Mouse (Mus musculus): ENCODE data around the gene Pdhx. TPM values are rescaled to one million over a fixed set of nuclear protein-coding genes. Genes with fewer than 3 reads are reported as not detected.

Pdhx gene
- polyA plus RNA-seq, 1 experiment from 2014 or later = 36.7 TPM

- Histone ChIP-seq H3K9ac (no peak overlapping the region), H3K4me2 (replicated peaks) (no peak overlapping the region), H3K27me3 (no peaks in the 10 kb centered on the region), H3K9me3 (replicated peaks) (no peaks in the 10 kb centered on the region), H3K36me3 (no peaks in the 10 kb centered on the region), H3K4me3 (replicated peaks) (no peak overlapping the region), H3K4me1 (no peaks in the 10 kb centered on the region), H3K27ac (replicated peaks) (no peak overlapping the region)
- WGBS = 73% methylated on average over 4 of the region's 4 CpGs
- no peak for ATAC-seq (ENCODE audit: insufficient number of reproducible peaks, low FRiP score, low TSS enrichment, low read depth)
These were observed 60.3 kb downstream of the Pdhx start for GRCm38 (mm10) chr2:103012782-103013575.

- Histone ChIP-seq H3K27ac (replicated peaks) (no peak overlapping the region), H3K9me3 (replicated peaks) (no peaks in the 10 kb centered on the region), H3K27me3 (no peaks in the 10 kb centered on the region), H3K36me3 (no peaks in the 10 kb centered on the region), H3K9ac (no peak overlapping the region), H3K4me3 (replicated peaks) (no peak overlapping the region), H3K4me1 (no peaks in the 10 kb centered on the region), H3K4me2 (replicated peaks) (no peak overlapping the region)
- WGBS = 83% methylated on average over 3 of the region's 3 CpGs
- ATAC-seq (ENCODE audit: insufficient number of reproducible peaks, low FRiP score, low TSS enrichment, low read depth) = no peak
These were observed 65.1 kb downstream of the Pdhx start for GRCm38 (mm10) chr2:103008221-103008620.

- no peak overlapping the region for H3K27ac ChIP-seq (replicated peaks)
- no peaks in the 10 kb centered on the region for H3K27me3 ChIP-seq
- 40% methylated on average over 7 of the region's 7 CpGs for WGBS
- H3K4me1 ChIP-seq = no peaks in the 10 kb centered on the region
- no peaks in the 10 kb centered on the region for H3K9me3 ChIP-seq (replicated peaks)
- H3K36me3 ChIP-seq = no peaks in the 10 kb centered on the region
- ATAC-seq (ENCODE audit: insufficient number of reproducible peaks, low FRiP score, low TSS enrichment, low read depth) = no peak
- no peak overlapping the region for H3K9ac ChIP-seq
- H3K4me2 ChIP-seq (replicated peaks) = no peak overlapping the region
- no peak overlapping the region for H3K4me3 ChIP-seq (replicated peaks)
These were observed 68.7 kb downstream of the Pdhx start for GRCm38 (mm10) chr2:103004599-103004998.

- no peak for ATAC-seq (ENCODE audit: insufficient number of reproducible peaks, low FRiP score, low TSS enrichment, low read depth)
- Histone ChIP-seq H3K9me3 (replicated peaks) (no peaks in the 10 kb centered on the region), H3K27ac (replicated peaks) (no peak overlapping the region), H3K4me1 (peaks cover 13% of the 10 kb centered on the region), H3K27me3 (no peaks in the 10 kb centered on the region), H3K36me3 (no peaks in the 10 kb centered on the region), H3K9ac (no peak overlapping the region), H3K4me3 (replicated peaks) (no peak overlapping the region), H3K4me2 (replicated peaks) (no peak overlapping the region)
- 63% methylated on average over 6 of the region's 6 CpGs for WGBS
These were observed 74.1 kb downstream of the Pdhx start for GRCm38 (mm10) chr2:102999153-102999575.

GRCm38 (mm10) chr2:102998356-102998755 is 75.0 kb downstream of the Pdhx start:
- Histone ChIP-seq H3K27ac (replicated peaks) (peak overlapping the region; percentile 58), H3K4me2 (replicated peaks) (no peak overlapping the region), H3K36me3 (no peaks in the 10 kb centered on the region), H3K4me3 (replicated peaks) (no peak overlapping the region), H3K9me3 (replicated peaks) (no peaks in the 10 kb centered on the region), H3K4me1 (peaks cover 13% of the 10 kb centered on the region), H3K27me3 (no peaks in the 10 kb centered on the region), H3K9ac (no peak overlapping the region)
- no peak for ATAC-seq (ENCODE audit: insufficient number of reproducible peaks, low FRiP score, low TSS enrichment, low read depth)
- 40% methylated on average over 5 of the region's 5 CpGs for WGBS

- H3K36me3 ChIP-seq = no peaks in the 10 kb centered on the region
- H3K4me2 ChIP-seq (replicated peaks) = no peak overlapping the region
- H3K27ac ChIP-seq (replicated peaks) = peak overlapping the region; percentile 58; the same call in 1 of the 2 replicates
- H3K27me3 ChIP-seq = no peaks in the 10 kb centered on the region
- no peak overlapping the region for H3K9ac ChIP-seq
- ATAC-seq (ENCODE audit: insufficient number of reproducible peaks, low FRiP score, low TSS enrichment, low read depth) = peak; percentile 75; the same call in 1 of the 2 replicates
- H3K4me3 ChIP-seq (replicated peaks) = no peak overlapping the region
- peaks cover 13% of the 10 kb centered on the region for H3K4me1 ChIP-seq
- 40% methylated on average over 1 of the region's 1 CpGs for WGBS
- no peaks in the 10 kb centered on the region for H3K9me3 ChIP-seq (replicated peaks)
These were observed 75.4 kb downstream of the Pdhx start for GRCm38 (mm10) chr2:102997874-102998273.

- ATAC-seq (ENCODE audit: insufficient number of reproducible peaks, low FRiP score, low TSS enrichment, low read depth) = no peak
These were observed 79.3 kb downstream of the Pdhx start for GRCm38 (mm10) chr2:102993841-102994607.

GRCm38 (mm10) chr2:102992405-102992804 is 80.9 kb downstream of the Pdhx start:
- no peak for ATAC-seq (ENCODE audit: insufficient number of reproducible peaks, low FRiP score, low TSS enrichment, low read depth)
- Histone ChIP-seq H3K4me1 (peaks cover 9% of the 10 kb centered on the region; the same call in 1 of the 2 replicates), H3K36me3 (no peaks in the 10 kb centered on the region), H3K9me3 (replicated peaks) (no peaks in the 10 kb centered on the region), H3K27me3 (no peaks in the 10 kb centered on the region), H3K4me2 (replicated peaks) (no peak overlapping the region), H3K9ac (no peak overlapping the region), H3K4me3 (replicated peaks) (no peak overlapping the region), H3K27ac (replicated peaks) (no peak overlapping the region)
- WGBS = 84% methylated on average over 6 of the region's 6 CpGs

More at GRCm38 (mm10) chr2:102993841-102994607, 79.3 kb downstream of the Pdhx start:
- Histone ChIP-seq H3K4me3 (replicated peaks) (no peak overlapping the region), H3K27ac (replicated peaks) (no peak overlapping the region), H3K9ac (no peak overlapping the region), H3K36me3 (no peaks in the 10 kb centered on the region), H3K4me1 (peaks cover 22% of the 10 kb centered on the region), H3K27me3 (no peaks in the 10 kb centered on the region), H3K4me2 (replicated peaks) (no peak overlapping the region), H3K9me3 (replicated peaks) (no peaks in the 10 kb centered on the region)
- WGBS = 83% methylated on average over 3 of the region's 3 CpGs

GRCm38 (mm10) chr2:102990301-102990702 is 83.0 kb downstream of the Pdhx start:
- Histone ChIP-seq H3K9ac (no peak overlapping the region), H3K4me1 (peaks cover 9% of the 10 kb centered on the region; the same call in 1 of the 2 replicates), H3K27me3 (no peaks in the 10 kb centered on the region), H3K9me3 (replicated peaks) (no peaks in the 10 kb centered on the region), H3K4me2 (replicated peaks) (no peak overlapping the region), H3K27ac (replicated peaks) (0 out of 2 replicates have a peak overlapping the region, but pooled peaks have one; percentile 58), H3K36me3 (no peaks in the 10 kb centered on the region), H3K4me3 (replicated peaks) (no peak overlapping the region)
- WGBS = 39% methylated on average over 2 of the region's 2 CpGs
- ATAC-seq (ENCODE audit: insufficient number of reproducible peaks, low FRiP score, low TSS enrichment, low read depth) = no peak

GRCm38 (mm10) chr2:102989446-102989845 is 83.9 kb downstream of the Pdhx start:
- H3K4me1 ChIP-seq = peaks cover 9% of the 10 kb centered on the region; the same call in 1 of the 2 replicates
- no peak for ATAC-seq (ENCODE audit: insufficient number of reproducible peaks, low FRiP score, low TSS enrichment, low read depth)
- H3K9ac ChIP-seq = no peak overlapping the region
- WGBS = 80% methylated on average over 1 of the region's 1 CpGs
- peak overlapping the region; percentile 58; the same call in 1 of the 2 replicates for H3K27ac ChIP-seq (replicated peaks)
- no peak overlapping the region for H3K4me3 ChIP-seq (replicated peaks)
- no peaks in the 10 kb centered on the region for H3K36me3 ChIP-seq
- no peaks in the 10 kb centered on the region for H3K27me3 ChIP-seq
- no peak overlapping the region for H3K4me2 ChIP-seq (replicated peaks)
- no peaks in the 10 kb centered on the region for H3K9me3 ChIP-seq (replicated peaks)

- no peaks in the 10 kb centered on the region for H3K27me3 ChIP-seq
- 91% methylated on average over 4 of the region's 4 CpGs for WGBS
- no peaks in the 10 kb centered on the region for H3K36me3 ChIP-seq
- no peaks in the 10 kb centered on the region for H3K9me3 ChIP-seq (replicated peaks)
- peaks cover 9% of the 10 kb centered on the region; the same call in 1 of the 2 replicates for H3K4me1 ChIP-seq
- H3K9ac ChIP-seq = no peak overlapping the region
- ATAC-seq (ENCODE audit: insufficient number of reproducible peaks, low FRiP score, low TSS enrichment, low read depth) = no peak
- 0 out of 2 replicates have a peak overlapping the region, but pooled peaks have one; percentile 44 for H3K27ac ChIP-seq (replicated peaks)
- no peak overlapping the region for H3K4me3 ChIP-seq (replicated peaks)
- no peak overlapping the region for H3K4me2 ChIP-seq (replicated peaks)
These were observed 85.7 kb downstream of the Pdhx start for GRCm38 (mm10) chr2:102987708-102988010.

Measured in embryonic facial prominence, embryonic 15.5 days (tissue).